Mouse (Mus musculus) heart, postnatal 0 days (tissue): ENCODE data around the gene Fbln1. TPM values are rescaled to one million over a fixed set of nuclear protein-coding genes. Genes with fewer than 3 reads are reported as not detected.

Experiments used
- ATAC-seq: fragments of 200-750 bp; cut with Nextera tagmentation; 2 replicates; pipeline ENCODE4 v1.8.0; 2017; ENCODE audit warnings: low read depth, moderate number of reproducible peaks, moderate library complexity; ENCODE audit not compliant: insufficient read depth
- DNase-seq: peaks from one replicate; pipeline ENCODE4 v3.0.0-alpha.2; 2016; ENCODE audit warnings: low spot score
- H3K27ac ChIP-seq: fragments of 300-500 bp; sonication (generic); 2 replicates; pipeline ENCODE4 v1.5.1; 2014; ENCODE audit warnings: low read depth, mild to moderate bottlenecking
- H3K27me3 ChIP-seq: fragments of 300-500 bp; sonication (generic); 2 replicates; pipeline ENCODE4 v1.6.1; 2014; ENCODE audit warnings: low read length, mixed read lengths; ENCODE audit not compliant: control insufficient read depth, insufficient read depth
- H3K36me3 ChIP-seq: fragments of 300-500 bp; sonication (generic); replicated peaks from 2 replicates; pipeline ENCODE4 v1.6.1; 2014; ENCODE audit warnings: low read length, mixed read lengths; ENCODE audit not compliant: control insufficient read depth, insufficient read depth
- H3K4me1 ChIP-seq: fragments of 300-500 bp; sonication (generic); 2 replicates; pipeline ENCODE4 v1.6.1; 2014; ENCODE audit warnings: antibody characterized with exemption; ENCODE audit not compliant: control insufficient read depth, insufficient read depth
- H3K4me2 ChIP-seq: fragments of 300-500 bp; sonication (generic); 2 replicates; pipeline ENCODE4 v1.6.1; 2014; ENCODE audit warnings: low read depth, mild to moderate bottlenecking, low read length, moderate library complexity
- H3K4me3 ChIP-seq: fragments of 300-500 bp; sonication (generic); 2 replicates; pipeline ENCODE4 v1.5.1; 2014; ENCODE audit warnings: low read depth, low read length
- H3K9ac ChIP-seq: fragments of 300-500 bp; sonication (generic); replicated peaks from 2 replicates; pipeline ENCODE4 v1.6.1; 2014; ENCODE audit warnings: low read depth, low read length, mixed read lengths
- H3K9me3 ChIP-seq: fragments of 300-500 bp; sonication (generic); replicated peaks from 2 replicates; pipeline ENCODE4 v1.6.1; 2016; ENCODE audit warnings: low read length; ENCODE audit not compliant: control insufficient read depth
- CTCF ChIP-seq: IDR thresholded peaks from 2 replicates; pipeline ENCODE4 v1.5.1; 2016; ENCODE audit warnings: antibody characterized with exemption, control low read depth, low read depth
- EP300 ChIP-seq: IDR thresholded peaks from 2 replicates; pipeline ENCODE4 v1.6.1; 2016; ENCODE audit warnings: antibody characterized with exemption, low read depth
- WGBS: fragments of 180-500 bp; shearing (Covaris S2); extraction: QIAGEN DNeasy Blood & Tissue Kit; methylation state at CpG from one replicate; pipeline ENCODE4 v1.1.7; 2014; 5-methylcytosine and 5-hydroxymethylcytosine counted together
- polyA plus RNA-seq: library from polyadenylated mRNA; unstranded; fragments of >200 nt; fragmentation: Nextera tagmentation; extraction: Ambion mirVana; gene quantifications from 2 replicates; pipeline ENCODE4 v1.2.1, GENCODE M21; 2015
- total RNA-seq: library from RNA; depleted of rRNA; stranded (reverse); fragments of >200 nt; gene quantifications from 2 replicates; pipeline ENCODE4 v1.2.3, GENCODE M21; 2014; ENCODE audit warnings: low replicate concordance

Fbln1 gene
- total and polyA plus RNA-seq, 2 experiments from 2014 or later, result 52.9 to 85.9 TPM

DNA sequence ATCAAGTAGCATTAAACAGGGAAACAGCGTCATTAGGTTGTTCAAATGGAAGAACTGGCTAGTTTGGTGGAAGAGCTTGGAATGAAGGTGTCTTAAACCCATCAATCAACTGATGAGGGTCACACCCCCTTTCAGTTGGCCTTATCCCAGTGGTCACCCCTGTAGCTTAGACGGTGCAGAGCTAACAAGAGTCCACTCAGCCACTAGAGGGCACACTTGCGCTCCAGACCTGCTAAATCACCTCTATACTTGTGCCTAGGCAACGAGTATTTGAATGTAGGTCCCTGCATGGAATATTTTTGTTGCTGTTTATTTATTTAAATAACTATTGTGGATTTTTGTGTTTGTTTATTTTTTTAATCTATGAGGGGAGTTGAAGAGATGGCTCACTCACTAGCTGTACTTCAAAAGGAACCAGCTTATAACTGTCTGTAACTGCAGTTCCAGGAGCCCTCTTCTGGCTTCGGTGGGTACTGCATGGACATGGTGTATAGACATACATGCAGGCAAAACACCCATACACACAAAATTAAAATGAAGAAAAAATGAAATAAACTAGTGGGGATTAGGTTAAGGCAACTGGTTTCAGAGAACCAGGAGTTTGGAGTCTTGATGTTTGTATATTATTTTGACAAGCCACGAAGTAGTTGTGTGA lies 52.2 kb downstream of the Fbln1 start:
- Histone ChIP-seq H3K4me2 (no peak overlapping the region), H3K27me3 (no peaks in the 10 kb centered on the region), H3K36me3 (no peaks in the 10 kb centered on the region), H3K9ac (no peak overlapping the region), H3K4me3 (no peak overlapping the region), H3K4me1 (no peaks in the 10 kb centered on the region), H3K27ac (no peak overlapping the region), H3K9me3 (peaks cover 15% of the 10 kb centered on the region; the same call in 1 of the 2 replicates)
- TF ChIP-seq CTCF, result peak; percentile 48
- TF ChIP-seq EP300, result no peak
- DNase-seq (peak; percentile 42), ATAC-seq (no peak; the same call in 1 of the 2 replicates)
- 75% methylated on average over 6 of the region's 6 CpGs for WGBS

DNA sequence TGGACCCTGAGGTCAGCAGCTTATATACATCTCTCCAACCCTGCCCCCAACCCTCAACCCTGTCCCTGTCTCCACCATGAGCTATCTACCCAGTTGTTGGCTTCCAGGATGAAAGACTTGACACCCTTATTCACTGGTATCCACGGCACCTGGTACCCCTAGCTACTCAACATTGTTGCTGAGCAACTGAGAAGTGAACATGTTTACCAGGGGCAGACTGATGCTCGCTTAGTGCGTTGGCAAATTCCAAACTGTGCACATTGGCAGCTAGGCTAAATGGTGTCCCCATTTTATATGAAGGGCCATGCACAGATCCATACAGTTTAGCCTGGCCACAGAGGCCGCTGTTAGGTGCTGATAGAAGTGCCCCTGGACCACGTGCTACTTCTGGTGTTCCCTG lies 57.1 kb downstream of the Fbln1 start:
- H3K27me3 ChIP-seq, result no peaks in the 10 kb centered on the region
- no peak for TF ChIP-seq EP300
- TF ChIP-seq CTCF, result no peak
- H3K4me2 ChIP-seq, result no peak overlapping the region
- 89% methylated on average over 5 of the region's 5 CpGs for WGBS
- DNase-seq, result no peak
- no peaks in the 10 kb centered on the region for H3K4me1 ChIP-seq
- H3K9ac ChIP-seq, result no peak overlapping the region
- H3K27ac ChIP-seq, result no peak overlapping the region
- ATAC-seq, result no peak
- no peaks in the 10 kb centered on the region for H3K36me3 ChIP-seq
- H3K4me3 ChIP-seq, result no peak overlapping the region
- H3K9me3 ChIP-seq, result peaks cover 15% of the 10 kb centered on the region; the same call in 1 of the 2 replicates

DNA sequence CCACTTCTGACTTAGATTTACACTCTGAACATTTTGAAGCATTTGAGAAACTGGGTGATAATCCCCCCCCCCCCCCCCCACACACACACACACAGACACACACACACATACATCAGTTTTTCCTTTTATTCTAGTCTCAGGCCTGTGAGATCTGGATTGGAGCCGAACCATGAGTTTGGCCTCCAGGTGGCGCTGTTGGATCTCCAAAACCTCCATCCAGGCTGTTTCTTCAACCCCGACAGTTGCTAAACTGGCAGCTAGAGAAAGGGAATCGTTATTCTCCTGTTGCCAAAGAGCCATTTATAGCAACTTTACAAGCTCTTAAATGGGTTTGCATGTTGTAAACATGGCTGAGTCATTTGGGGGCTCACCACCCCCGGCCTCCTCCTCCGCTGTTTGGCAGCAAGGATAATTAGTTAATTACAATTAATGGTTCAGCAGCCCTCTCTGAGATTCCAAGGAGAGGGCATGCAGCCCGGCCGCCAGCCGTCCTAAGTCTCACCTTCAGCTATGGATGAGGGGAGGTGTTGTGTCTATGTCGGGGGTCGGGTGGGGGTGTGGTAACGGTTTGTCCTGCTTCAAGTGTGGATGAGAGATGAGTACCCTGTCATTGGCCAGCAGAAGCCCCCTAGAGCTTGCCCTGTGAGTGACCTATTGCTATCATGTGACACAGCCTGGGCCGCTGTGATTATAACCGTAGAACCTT lies 61.1 kb downstream of the Fbln1 start:
- Histone ChIP-seq H3K4me3 (no peak overlapping the region), H3K27ac (no peak overlapping the region), H3K4me2 (no peak overlapping the region), H3K27me3 (no peaks in the 10 kb centered on the region), H3K36me3 (no peaks in the 10 kb centered on the region), H3K9me3 (no peaks in the 10 kb centered on the region), H3K9ac (no peak overlapping the region), H3K4me1 (no peaks in the 10 kb centered on the region)
- TF ChIP-seq EP300 (no peak), CTCF (peak; percentile 77)
- DNase-seq, result peak; percentile 80
- ATAC-seq, result 0 out of 2 replicates have a peak, but pooled peaks have one; percentile 44
- 40% methylated on average over 14 of the region's 14 CpGs for WGBS

DNA sequence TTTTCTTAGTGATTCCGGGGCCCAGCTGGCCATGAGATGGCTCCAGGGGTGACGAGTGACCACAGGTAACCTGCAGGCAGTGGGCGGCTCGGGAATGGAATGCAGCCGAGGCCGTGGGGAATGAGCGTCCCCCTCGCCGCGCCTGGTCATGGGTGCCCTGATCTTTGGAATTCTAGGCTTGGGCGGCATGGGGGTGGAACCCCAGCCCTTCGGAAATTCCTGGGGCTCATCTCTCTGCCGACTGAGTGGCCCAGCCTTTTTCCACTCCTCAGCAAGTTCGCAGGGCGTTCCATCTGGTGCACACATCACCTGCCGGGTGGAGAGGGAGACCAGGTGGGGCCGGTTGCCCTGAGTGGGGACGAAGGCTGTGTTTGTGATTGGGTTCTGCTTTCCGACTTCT lies 62.1 kb downstream of the Fbln1 start:
- H3K36me3 ChIP-seq, result no peaks in the 10 kb centered on the region
- H3K9me3 ChIP-seq, result no peaks in the 10 kb centered on the region
- no peak overlapping the region for H3K27ac ChIP-seq
- no peaks in the 10 kb centered on the region for H3K27me3 ChIP-seq
- H3K4me1 ChIP-seq, result no peaks in the 10 kb centered on the region
- H3K4me2 ChIP-seq, result no peak overlapping the region
- DNase-seq (no peak), ATAC-seq (no peak)
- H3K4me3 ChIP-seq, result no peak overlapping the region
- H3K9ac ChIP-seq, result no peak overlapping the region
- no peak for TF ChIP-seq CTCF
- no peak for TF ChIP-seq EP300
- 88% methylated on average over 19 of the region's 19 CpGs for WGBS

- H3K4me2 ChIP-seq, result no peak overlapping the region
- H3K9ac ChIP-seq, result no peak overlapping the region
- H3K4me3 ChIP-seq, result no peak overlapping the region
- H3K27me3 ChIP-seq, result no peaks in the 10 kb centered on the region
- ATAC-seq (no peak), DNase-seq (no peak)
- no peaks in the 10 kb centered on the region for H3K36me3 ChIP-seq
- no peak overlapping the region for H3K27ac ChIP-seq
- H3K4me1 ChIP-seq, result no peaks in the 10 kb centered on the region
- TF ChIP-seq CTCF (no peak), EP300 (no peak)
- 28% methylated on average over 11 of the region's 11 CpGs for WGBS
- no peaks in the 10 kb centered on the region for H3K9me3 ChIP-seq
Measured at GRCm38 (mm10) chr15:85272988-85273387, 67.2 kb downstream of the Fbln1 start.
